Mouse (Mus musculus): Measurements from ENCODE around the gene Gm614. TPM values are rescaled to one million over a fixed set of nuclear protein-coding genes. Genes with fewer than 3 reads are reported as not detected.

Gm614 gene
- not detected for polyA plus RNA-seq (2014; fragmentation: Illumina TruSeq; extraction: RNeasy Lipid Tissue Mini Kit (QIAGEN cat#74804); ENCODE audit: low replicate concordance)

GRCm38 (mm10) chrX:101263892-101264291, at the start of gene Gm614:
TSS of gene Gm614 (minus strand) at chrX:101263992.

GRCm38 (mm10) chrX:101299055-101299454, 35.3 kb upstream of the Gm614 start, which contains the start of gene Nlgn3:
TSS of gene Nlgn3 (plus strand) at chrX:101299168.

DNA sequence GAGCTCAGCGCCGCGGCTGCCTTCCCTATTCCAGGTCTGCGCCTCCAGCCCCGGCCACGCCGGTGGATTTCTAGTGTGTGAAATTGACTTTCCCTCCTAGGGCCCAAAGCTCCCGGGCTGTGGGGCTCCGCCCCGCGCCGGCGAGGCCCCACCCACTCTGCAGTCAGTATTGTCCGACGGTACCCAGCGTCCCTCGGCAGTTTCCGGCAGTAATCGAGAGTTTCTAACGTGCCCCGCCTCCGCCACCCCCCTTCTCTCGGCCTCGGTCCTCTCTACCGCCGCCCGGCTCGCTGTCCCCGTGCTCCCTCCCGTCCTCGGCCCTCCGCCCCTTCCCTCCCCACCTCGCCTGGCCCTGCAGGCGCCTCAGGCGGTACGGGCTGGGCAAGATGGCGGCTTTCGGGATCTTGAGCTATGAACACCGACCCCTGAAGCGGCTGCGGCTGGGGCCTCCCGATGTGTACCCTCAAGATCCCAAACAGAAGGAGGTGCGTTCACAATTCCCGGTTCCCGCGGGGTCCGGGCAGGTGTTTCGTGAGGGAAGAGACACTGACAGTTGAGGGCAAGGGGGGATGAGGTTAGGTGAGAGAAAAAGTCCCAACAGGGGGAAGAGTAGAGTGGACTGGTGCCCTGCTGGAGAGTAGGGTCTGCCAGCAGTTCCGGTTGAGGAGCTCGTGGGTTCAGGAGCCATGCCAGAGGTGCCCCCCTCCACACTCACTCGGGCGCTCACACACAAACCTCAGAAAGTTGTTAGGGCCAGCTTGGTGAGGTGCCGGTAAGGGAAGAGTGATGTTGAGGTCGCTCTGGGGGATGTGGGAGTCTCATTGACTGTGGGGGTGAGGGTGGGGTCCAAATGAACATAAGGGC, 10.3 kb upstream of the Gm614 start, which contains the start of gene Med12:
Med12 (plus strand) TSS at position 156 of the 864 bp plus-strand sequence.

GRCm38 (mm10) chrX:101268755-101269124, 4.9 kb upstream of the Gm614 start, which contains the start of gene Gm20489:
TSS of gene Gm20489 (minus strand) at chrX:101269023.

DNA sequence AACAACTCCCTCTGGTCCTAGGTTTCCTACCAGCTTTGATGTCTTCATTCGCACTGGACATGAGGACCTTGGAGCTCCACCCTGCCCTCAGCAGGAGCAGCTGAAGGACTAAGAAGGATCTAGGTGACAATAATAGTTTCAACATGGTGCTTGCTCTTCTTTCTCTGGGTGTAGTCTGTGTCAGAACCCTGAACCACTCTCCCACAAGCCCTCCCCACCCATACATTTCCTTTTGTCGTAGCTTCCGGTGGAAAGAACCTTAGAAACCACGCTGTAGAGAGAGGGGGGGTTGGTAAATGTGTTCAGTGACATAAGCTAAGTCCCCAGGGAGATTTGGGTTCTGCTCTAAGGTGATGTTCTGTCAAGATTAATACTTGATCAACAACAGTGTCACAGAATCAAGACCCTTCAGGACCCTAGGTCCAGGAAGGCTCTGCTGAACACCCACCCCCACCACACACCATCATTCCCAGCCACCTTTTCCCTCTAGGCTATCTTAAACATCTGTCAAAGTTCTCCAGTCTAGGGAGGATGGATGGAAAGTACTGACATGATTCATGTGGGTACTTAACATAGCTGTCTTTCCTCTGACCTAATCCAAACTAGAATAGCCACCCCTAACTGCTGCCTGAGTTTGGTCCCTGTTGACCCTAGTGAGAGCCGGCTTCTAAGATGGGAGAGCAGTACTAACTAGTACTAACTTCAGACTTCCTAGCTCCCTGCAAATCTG, 4.4 kb upstream of the Gm614 start, which contains the start of gene Il2rg:
Il2rg (minus strand) TSS at position 231 of the 730 bp plus-strand sequence.

DNA sequence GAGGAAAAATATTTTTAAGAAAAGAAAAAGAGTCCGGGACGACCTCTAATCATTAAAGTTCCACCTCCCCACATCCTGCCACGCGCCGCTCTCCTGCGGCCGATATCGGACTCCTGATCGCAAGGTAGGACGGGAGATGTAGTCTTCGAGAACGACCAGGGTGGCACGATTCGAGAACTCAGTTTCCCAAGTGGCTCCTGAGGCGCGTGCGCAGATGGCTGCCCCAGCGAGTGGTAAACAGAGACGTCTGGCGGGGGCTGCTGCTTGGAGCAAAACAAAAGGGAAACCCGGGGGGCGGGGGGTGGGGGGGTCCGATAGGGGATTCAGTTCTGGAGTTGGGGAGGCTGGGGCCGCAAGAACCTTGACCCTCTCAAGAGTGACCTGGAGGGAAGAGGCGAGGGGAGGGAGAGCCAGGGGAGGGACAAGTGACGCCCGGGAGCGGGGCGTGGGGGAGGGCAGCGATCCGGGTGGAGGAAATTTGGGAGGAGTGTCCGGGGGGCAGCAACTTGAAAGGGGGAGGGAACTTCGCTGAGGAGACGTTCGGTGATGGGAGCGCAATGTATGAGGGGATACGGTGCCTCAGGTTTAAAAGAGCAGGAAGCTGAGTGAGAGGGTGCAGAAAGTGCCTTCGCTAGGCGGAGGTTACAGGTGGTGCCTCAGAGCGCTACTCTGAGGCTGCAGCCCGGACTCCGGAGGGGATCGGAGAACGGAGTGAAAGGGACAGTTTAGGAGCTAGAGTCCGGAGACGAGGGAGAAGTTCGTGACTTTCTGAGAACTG, 9.7 kb downstream of the Gm614 start, which contains the start of gene Foxo4:
Foxo4 (plus strand) TSS at position 577 of the 778 bp plus-strand sequence.

GRCm38 (mm10) chrX:101221834-101222795, 41.7 kb downstream of the Gm614 start, which contains the start of gene Snx12:
TSS of gene Snx12 (minus strand) at chrX:101222563.

Other genes with a start within 250 kb of the Gm614 start
- not detected for gene Tex11, start 204.3 kb downstream of the Gm614 start, polyA plus RNA-seq (2014; fragmentation: Illumina TruSeq; extraction: RNeasy Lipid Tissue Mini Kit (QIAGEN cat#74804); ENCODE audit: low replicate concordance)
- gene Slc7a3, start 178.0 kb downstream of the Gm614 start, polyA plus RNA-seq (2014; fragmentation: Illumina TruSeq; extraction: RNeasy Lipid Tissue Mini Kit (QIAGEN cat#74804); ENCODE audit: low replicate concordance), result 0.67 TPM
- 18.7 TPM for gene Snx12, start 41.4 kb downstream of the Gm614 start, polyA plus RNA-seq (2014; fragmentation: Illumina TruSeq; extraction: RNeasy Lipid Tissue Mini Kit (QIAGEN cat#74804); ENCODE audit: low replicate concordance)
- 12.4 TPM for gene Foxo4, start 9.5 kb downstream of the Gm614 start, polyA plus RNA-seq (2014; fragmentation: Illumina TruSeq; extraction: RNeasy Lipid Tissue Mini Kit (QIAGEN cat#74804); ENCODE audit: low replicate concordance)
- 31.2 TPM for gene Il2rg, start 4.3 kb upstream of the Gm614 start, polyA plus RNA-seq (2014; fragmentation: Illumina TruSeq; extraction: RNeasy Lipid Tissue Mini Kit (QIAGEN cat#74804); ENCODE audit: low replicate concordance)
- 0.52 TPM for gene Gm20489, start 5.0 kb upstream of the Gm614 start, polyA plus RNA-seq (2014; fragmentation: Illumina TruSeq; extraction: RNeasy Lipid Tissue Mini Kit (QIAGEN cat#74804); ENCODE audit: low replicate concordance)
- 2.1 TPM for gene Med12, start 10.0 kb upstream of the Gm614 start, polyA plus RNA-seq (2014; fragmentation: Illumina TruSeq; extraction: RNeasy Lipid Tissue Mini Kit (QIAGEN cat#74804); ENCODE audit: low replicate concordance)
- gene Nlgn3, start 35.2 kb upstream of the Gm614 start, polyA plus RNA-seq (2014; fragmentation: Illumina TruSeq; extraction: RNeasy Lipid Tissue Mini Kit (QIAGEN cat#74804); ENCODE audit: low replicate concordance), result 0.19 TPM
- gene Gjb1, start 112.4 kb upstream of the Gm614 start, polyA plus RNA-seq (2014; fragmentation: Illumina TruSeq; extraction: RNeasy Lipid Tissue Mini Kit (QIAGEN cat#74804); ENCODE audit: low replicate concordance), result 4.8 TPM
- gene Zmym3, start 156.9 kb upstream of the Gm614 start, polyA plus RNA-seq (2014; fragmentation: Illumina TruSeq; extraction: RNeasy Lipid Tissue Mini Kit (QIAGEN cat#74804); ENCODE audit: low replicate concordance), result 12.4 TPM
- gene Nono, start 165.3 kb upstream of the Gm614 start, polyA plus RNA-seq (2014; fragmentation: Illumina TruSeq; extraction: RNeasy Lipid Tissue Mini Kit (QIAGEN cat#74804); ENCODE audit: low replicate concordance), result 262 TPM
- gene Itgb1bp2, start 185.1 kb upstream of the Gm614 start, polyA plus RNA-seq (2014; fragmentation: Illumina TruSeq; extraction: RNeasy Lipid Tissue Mini Kit (QIAGEN cat#74804); ENCODE audit: low replicate concordance), result 0.97 TPM